Comparison of ENCODE assay signal across 27 mouse cellular contexts in the genomic region with DNA sequence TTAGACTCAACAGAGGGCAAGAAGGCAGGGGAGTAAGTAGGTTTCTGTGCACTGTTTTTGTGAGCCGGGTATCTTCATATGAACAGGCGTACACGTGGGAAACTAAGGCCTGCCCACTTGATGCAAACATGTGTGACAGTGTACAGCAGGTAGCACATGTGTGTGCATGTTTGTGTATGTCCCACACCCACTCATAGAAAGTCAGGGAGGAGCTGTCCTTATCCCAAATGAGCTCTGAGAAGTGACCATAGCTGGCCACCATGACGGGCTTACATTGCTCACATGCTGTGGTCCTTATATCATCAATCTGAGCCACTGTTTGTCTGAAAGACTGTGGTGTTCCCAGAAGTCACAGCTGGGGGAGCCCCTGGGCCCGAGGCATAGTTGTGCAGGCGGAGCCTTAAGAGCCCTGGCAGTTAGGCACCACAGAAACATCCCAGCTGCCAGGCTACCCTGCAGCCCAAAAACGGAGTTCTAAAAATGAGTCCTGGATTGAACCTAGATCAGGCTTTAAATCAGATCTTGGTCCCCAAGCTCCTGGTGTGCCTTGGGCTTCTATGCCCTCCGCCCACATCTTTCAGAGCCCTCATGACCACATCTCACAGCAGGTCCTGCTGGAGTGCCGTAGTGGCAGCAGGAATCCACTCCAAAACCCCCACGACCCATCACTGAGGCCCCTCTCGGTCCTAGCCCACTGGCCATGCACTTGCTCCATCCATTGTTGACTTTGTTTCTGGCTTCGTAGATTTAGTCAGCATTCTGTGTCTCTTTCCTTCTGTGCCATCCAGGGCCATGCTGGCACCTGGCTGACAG. TPM values are rescaled to one million over a fixed set of nuclear protein-coding genes. Genes with fewer than 3 reads are reported as not detected.
DNase-seq lines count a peak whose midpoint lies in the region; ATAC-seq and TF ChIP-seq lines count a peak whose summit lies in the region.
"Had no signal": no experiment of that assay in that cellular context is flagged by ENCODE, and none has a peak within 500 bp of the region (broad histone marks: within the 10 kb centered on the region; RNA-seq: fewer than 3 reads in every experiment).

No protein-coding gene starts in this region.

- no peaks in the 10 kb centered on the region for H3K36me3 ChIP-seq in hindbrain, postnatal 0 days (ENCODE audit: insufficient read depth, low read length)
- no peaks in the 10 kb centered on the region for H3K36me3 ChIP-seq in hindbrain, embryonic 14.5 days (replicated peaks; ENCODE audit: control insufficient read depth, insufficient read depth)
- H3K36me3 ChIP-seq in lung, embryonic 16.5 days (ENCODE audit: control insufficient read depth, insufficient read depth, low read length), result no peaks in the 10 kb centered on the region
- H3K36me3 ChIP-seq in midbrain, embryonic 11.5 days (ENCODE audit: control insufficient read depth, insufficient read depth, low read length), result no peaks in the 10 kb centered on the region
- no peaks in the 10 kb centered on the region for H3K36me3 ChIP-seq in midbrain, embryonic 16.5 days (ENCODE audit: control insufficient read depth, insufficient read depth, low read length)
- H3K36me3 ChIP-seq: forebrain, embryonic 10.5 days; G1E; heart, embryonic 12.5 days; heart, embryonic 15.5 days; hindbrain, embryonic 10.5 days; hindbrain, embryonic 13.5 days had no signal

- WGBS in hindbrain, postnatal 0 days, result 76% methylated on average over 12 of the region's 12 CpGs
- WGBS in hindbrain, embryonic 14.5 days, result 79% methylated on average over 12 of the region's 12 CpGs
- 59% methylated on average over 12 of the region's 12 CpGs for WGBS in lung, embryonic 16.5 days
- whole genome bisulfite sequencing in midbrain, embryonic 11.5 days, result 80% methylated on average over 12 of the region's 12 CpGs
- 82% methylated on average over 12 of the region's 12 CpGs for WGBS in midbrain, embryonic 16.5 days

- no peak overlapping the region for H3K27ac ChIP-seq in hindbrain, postnatal 0 days
- no peak overlapping the region for H3K27ac ChIP-seq in hindbrain, embryonic 14.5 days
- no peak overlapping the region for H3K27ac ChIP-seq in lung, embryonic 16.5 days (ENCODE audit: low read length)
- H3K27ac ChIP-seq in midbrain, embryonic 11.5 days (ENCODE audit: low read depth, low read length), result no peak overlapping the region
- no peak overlapping the region for H3K27ac ChIP-seq in midbrain, embryonic 16.5 days (ENCODE audit: low read length)
- H3K27ac ChIP-seq: forebrain, embryonic 10.5 days; forebrain, embryonic 13.5 days; heart, embryonic 15.5 days; hindbrain, embryonic 10.5 days; hindbrain, embryonic 13.5 days had no signal

- DNase-seq in hindbrain, postnatal 0 days (ENCODE audit: low spot score), result no peak
- no peak for DNase-seq in hindbrain, embryonic 14.5 days (ENCODE audit: low spot score)
- no peak for DNase-seq in lung, postnatal 25 days (ENCODE audit: low spot score)
- DNase-seq in midbrain, embryonic 11.5 days (ENCODE audit: low spot score, missing footprints), result peak; percentile 73
- DNase-seq: adrenal gland, postnatal 10 days; adrenal gland, postnatal 36 days; B cell, adult 2 months; cerebellum, adult 18-20 months; cerebellum, adult 9-10 months; cerebellum, postnatal 14 days; gastrocnemius, postnatal 10 days; gastrocnemius, postnatal 36 days; heart, postnatal 10 days; heart, postnatal 36 days had no signal

- H3K27me3 ChIP-seq in hindbrain, postnatal 0 days (ENCODE audit: insufficient read depth, low read length), result no peaks in the 10 kb centered on the region
- no peaks in the 10 kb centered on the region for H3K27me3 ChIP-seq in hindbrain, embryonic 14.5 days (ENCODE audit: control insufficient read depth, insufficient read depth, low read length)
- no peaks in the 10 kb centered on the region for H3K27me3 ChIP-seq in lung, embryonic 16.5 days (ENCODE audit: control insufficient read depth, insufficient read depth, low read depth, low read length)
- no peaks in the 10 kb centered on the region for H3K27me3 ChIP-seq in midbrain, embryonic 11.5 days (ENCODE audit: control insufficient read depth, insufficient read depth, low read length)
- no peaks in the 10 kb centered on the region for H3K27me3 ChIP-seq in midbrain, embryonic 16.5 days (ENCODE audit: control insufficient read depth, insufficient read depth, low read depth, low read length)
- H3K27me3 ChIP-seq: CH12.LX; forebrain, embryonic 13.5 days; Patski had no signal

- no peaks in the 10 kb centered on the region for H3K9me3 ChIP-seq in hindbrain, postnatal 0 days (ENCODE audit: low read length)
- H3K9me3 ChIP-seq in hindbrain, embryonic 14.5 days (ENCODE audit: control insufficient read depth, low read length), result no peaks in the 10 kb centered on the region
- peaks cover 4% of the 10 kb centered on the region; the same call in 1 of the 2 replicates for H3K9me3 ChIP-seq in lung, embryonic 16.5 days (ENCODE audit: control insufficient read depth, low read length)
- H3K9me3 ChIP-seq in midbrain, embryonic 11.5 days (ENCODE audit: control insufficient read depth, low read length), result peaks cover 3% of the 10 kb centered on the region; the same call in 1 of the 2 replicates
- H3K9me3 ChIP-seq in midbrain, embryonic 16.5 days (replicated peaks; ENCODE audit: control insufficient read depth, low read length, poor library complexity, severe bottlenecking), result no peaks in the 10 kb centered on the region
- H3K9me3 ChIP-seq: forebrain, embryonic 10.5 days; heart, embryonic 15.5 days; hindbrain, embryonic 10.5 days had no signal

- H3K4me2 ChIP-seq in hindbrain, postnatal 0 days (ENCODE audit: low read depth, low read length), result no peak overlapping the region
- no peak overlapping the region for H3K4me2 ChIP-seq in hindbrain, embryonic 14.5 days (replicated peaks)
- H3K4me2 ChIP-seq in lung, embryonic 16.5 days (ENCODE audit: low read depth, low read length), result no peak overlapping the region
- no peak overlapping the region for H3K4me2 ChIP-seq in midbrain, embryonic 11.5 days
- no peak overlapping the region for H3K4me2 ChIP-seq in midbrain, embryonic 16.5 days (ENCODE audit: low read length)
- H3K4me2 ChIP-seq: forebrain, embryonic 13.5 days; heart, embryonic 12.5 days; heart, embryonic 15.5 days; hindbrain, embryonic 13.5 days had no signal

- peak; percentile 24; the same call in 1 of the 2 replicates for TF ChIP-seq CTCF in hindbrain, postnatal 0 days (IDR thresholded peaks at IDR 0.05; ENCODE audit: low read depth)

- H3K9ac ChIP-seq in hindbrain, postnatal 0 days (replicated peaks; ENCODE audit: low read length), result no peak overlapping the region
- H3K9ac ChIP-seq in hindbrain, embryonic 14.5 days, result no peak overlapping the region
- no peak overlapping the region for H3K9ac ChIP-seq in lung, embryonic 16.5 days (ENCODE audit: low read length)
- no peak overlapping the region for H3K9ac ChIP-seq in midbrain, embryonic 11.5 days (ENCODE audit: low read length)
- H3K9ac ChIP-seq in midbrain, embryonic 16.5 days (ENCODE audit: low read depth, low read length), result no peak overlapping the region
- H3K9ac ChIP-seq: forebrain, embryonic 13.5 days; heart, embryonic 12.5 days; heart, embryonic 15.5 days; hindbrain, embryonic 13.5 days had no signal

- H3K4me3 ChIP-seq in hindbrain, postnatal 0 days (ENCODE audit: low read length), result no peak overlapping the region
- no peak overlapping the region for H3K4me3 ChIP-seq in hindbrain, embryonic 14.5 days (replicated peaks; ENCODE audit: low read length)
- no peak overlapping the region for H3K4me3 ChIP-seq in lung, embryonic 16.5 days (ENCODE audit: low read length)
- H3K4me3 ChIP-seq in midbrain, embryonic 11.5 days (ENCODE audit: low read depth, low read length), result no peak overlapping the region
- H3K4me3 ChIP-seq in midbrain, embryonic 16.5 days (ENCODE audit: low read depth, low read length), result no peak overlapping the region
- H3K4me3 ChIP-seq: forebrain, embryonic 10.5 days; forebrain, embryonic 13.5 days; heart, embryonic 12.5 days; heart, embryonic 15.5 days; hindbrain, embryonic 10.5 days; hindbrain, embryonic 13.5 days had no signal

- H3K4me1 ChIP-seq in hindbrain, postnatal 0 days (ENCODE audit: insufficient read depth, low read length), result no peaks in the 10 kb centered on the region
- H3K4me1 ChIP-seq in hindbrain, embryonic 14.5 days (replicated peaks; ENCODE audit: control insufficient read depth, insufficient read depth, low read length), result no peaks in the 10 kb centered on the region; the same call in 1 of the 2 replicates
- H3K4me1 ChIP-seq in lung, embryonic 16.5 days (replicated peaks; ENCODE audit: control insufficient read depth, insufficient read depth, low read length), result peaks cover 8% of the 10 kb centered on the region
- peaks cover 3% of the 10 kb centered on the region; the same call in 1 of the 2 replicates for H3K4me1 ChIP-seq in midbrain, embryonic 11.5 days (ENCODE audit: control insufficient read depth, insufficient read depth, low read length)
- peaks cover 7% of the 10 kb centered on the region; the same call in 1 of the 2 replicates for H3K4me1 ChIP-seq in midbrain, embryonic 16.5 days (ENCODE audit: control insufficient read depth, insufficient read depth, low read length)
- H3K4me1 ChIP-seq: forebrain, embryonic 13.5 days had no signal

- no peak for ATAC-seq in hindbrain, postnatal 0 days
- no peak for ATAC-seq in hindbrain, embryonic 14.5 days (ENCODE audit: low FRiP score)
- ATAC-seq in lung, embryonic 16.5 days (ENCODE audit: low read depth), result 0 out of 2 replicates have a peak, but pooled peaks have one; percentile 19
- ATAC-seq in midbrain, embryonic 11.5 days (ENCODE audit: low FRiP score), result no peak
- ATAC-seq in midbrain, embryonic 16.5 days, result no peak
- ATAC-seq: forebrain, embryonic 13.5 days; forebrain, embryonic 16.5 days; Patski had no signal

RNA-seq across cellular contexts. Expression of a gene that starts 21.2 kb away (rescaled TPM):
- 2.6 and 3.7 TPM in 2 replicates for total RNA-seq in hindbrain, postnatal 0 days (2014; rRNA removed)
- polyA plus RNA-seq in hindbrain, postnatal 0 days (2015; fragmentation: Nextera tagmentation; extraction: Ambion mirVana), result 0.90 and 0.98 TPM in 2 replicates
- polyA plus RNA-seq in hindbrain, embryonic 14.5 days (2014; fragmentation: Nextera tagmentation; extraction: Ambion mirVana), result 0.47 and 0.75 TPM in 2 replicates
- polyA plus RNA-seq in lung, embryonic 16.5 days (2015; fragmentation: Nextera tagmentation; extraction: Ambion mirVana), result 1.3 and 1.6 TPM in 2 replicates
- polyA plus RNA-seq in midbrain, embryonic 11.5 days (2014; fragmentation: Nextera tagmentation; extraction: Ambion mirVana), result 0.10 and 0.12 TPM in 2 replicates
- 1.6 and 2.4 TPM in 2 replicates for polyA plus RNA-seq in midbrain, embryonic 16.5 days (2015; fragmentation: Nextera tagmentation; extraction: Ambion mirVana)
- total RNA-seq: CH12.LX; granulocyte monocyte progenitor cell, adult 5-6 weeks had no signal
